Mouse (Mus musculus) B cell, adult 62 days (primary cell): ENCODE results near the gene Olfr955. TPM values are rescaled to one million over a fixed set of nuclear protein-coding genes. Genes with fewer than 3 reads are reported as not detected.

Experiments
- total RNA-seq: library from RNA; stranded (reverse); gene quantifications from 4 replicates; pipeline ENCODE4 v1.2.4, GENCODE M21; 2023

The Olfr955 gene
- not detected in 4 replicates for total RNA-seq

GRCm38 (mm10) chr9:39471844-39472243 is at the start of gene Olfr955:
Gene Olfr955 (minus strand): TSS chr9:39471944.

GRCm38 (mm10) chr9:39515531-39515930 is 43.8 kb upstream of the Olfr955 start, which contains the start of gene Olfr957:
Gene Olfr957 (minus strand): TSS chr9:39515809.

GRCm38 (mm10) chr9:39493895-39494294 is 22.2 kb upstream of the Olfr955 start, which contains the start of gene Olfr44:
Gene Olfr44 (minus strand): TSS chr9:39493995.

GRCm38 (mm10) chr9:39456401-39456800 is 15.3 kb downstream of the Olfr955 start, which contains the start of gene Olfr954:
Gene Olfr954 (plus strand): TSS chr9:39456701.

GRCm38 (mm10) chr9:39427048-39427447 is 44.7 kb downstream of the Olfr955 start, which contains the start of gene Olfr952:
Gene Olfr952 (minus strand): TSS chr9:39427148.

Other genes with a start within 250 kb of the Olfr955 start
- not detected in 4 replicates for gene Olfr1537, start 221.9 kb downstream of the Olfr955 start, total RNA-seq
- gene Olfr945, start 195.1 kb downstream of the Olfr955 start, total RNA-seq = not detected in 4 replicates
- gene Olfr948, start 145.9 kb downstream of the Olfr955 start, total RNA-seq = not detected in 4 replicates
- not detected in 4 replicates for gene Olfr951, start 84.5 kb downstream of the Olfr955 start, total RNA-seq
- not detected in 4 replicates for gene Olfr952, start 44.8 kb downstream of the Olfr955 start, total RNA-seq
- not detected in 4 replicates for gene Olfr954, start 15.2 kb downstream of the Olfr955 start, total RNA-seq
- gene Olfr44, start 22.1 kb upstream of the Olfr955 start, total RNA-seq = not detected in 4 replicates
- gene Olfr957, start 43.9 kb upstream of the Olfr955 start, total RNA-seq = not detected in 4 replicates
- gene Olfr958, start 82.1 kb upstream of the Olfr955 start, total RNA-seq = not detected in 4 replicates
- not detected in 4 replicates for gene Olfr959, start 103.6 kb upstream of the Olfr955 start, total RNA-seq
- not detected in 4 replicates for gene AW551984, start 132.5 kb upstream of the Olfr955 start, total RNA-seq
- gene Olfr148, start 138.7 kb upstream of the Olfr955 start, total RNA-seq = not detected in 4 replicates
- not detected in 4 replicates for gene Olfr960, start 149.4 kb upstream of the Olfr955 start, total RNA-seq
- gene Olfr961, start 173.1 kb upstream of the Olfr955 start, total RNA-seq = not detected in 4 replicates
- not detected in 4 replicates for gene Olfr963, start 195.3 kb upstream of the Olfr955 start, total RNA-seq
- not detected in 4 replicates for gene Olfr149, start 235.2 kb upstream of the Olfr955 start, total RNA-seq
- gene Olfr965, start 239.4 kb upstream of the Olfr955 start, total RNA-seq = not detected in 4 replicates